Mouse (Mus musculus) layer of hippocampus, adult 18-20 months (tissue): Measurements from ENCODE around the gene Ly6g6f. TPM values are rescaled to one million over a fixed set of nuclear protein-coding genes. Genes with fewer than 3 reads are reported as not detected.
"Not testable (repeated sequence)": the region's sequence is repeated elsewhere in the genome, so short reads cannot be mapped to it uniquely, and the experiment has no call there.

Experiments
- DNase-seq, 2 experiments: peaks; one replicate each; pipeline ENCODE4 v3.0.0; 2022; ENCODE audit warnings: low spot score in 2 of 2
- total RNA-seq, 2 experiments: library from RNA; stranded (reverse); gene quantifications; 2 replicates each; pipeline ENCODE4 v1.2.3; 2021

The Ly6g6f gene
- total RNA-seq, 2 experiments from 2014 or later, result 0.57 to 0.58 TPM

GRCm38 (mm10) chr17:35055691-35056495, 29.5 kb downstream of the Ly6g6f start:
- DNase-seq, result no peak

GRCm38 (mm10) chr17:35052271-35052798, 33.1 kb downstream of the Ly6g6f start:
- DNase-seq, result no peak

GRCm38 (mm10) chr17:35051156-35052086, 34.0 kb downstream of the Ly6g6f start:
- no peak for DNase-seq

- DNase-seq, result no peak
Measured at GRCm38 (mm10) chr17:35050126-35050750, 35.2 kb downstream of the Ly6g6f start.

GRCm38 (mm10) chr17:35049561-35050016, 35.8 kb downstream of the Ly6g6f start, which contains the start of gene Clic1:
TSS of gene Clic1 (plus strand) at chr17:35049966.
- no peak for DNase-seq

GRCm38 (mm10) chr17:35048932-35049440, 36.4 kb downstream of the Ly6g6f start:
- DNase-seq, result no peak

- DNase-seq, result no peak
Measured at GRCm38 (mm10) chr17:35048149-35048931, 37.1 kb downstream of the Ly6g6f start.

- DNase-seq, result no peak
Measured at GRCm38 (mm10) chr17:35047688-35048087, 37.7 kb downstream of the Ly6g6f start.

GRCm38 (mm10) chr17:35046681-35047455, 38.5 kb downstream of the Ly6g6f start, which contains the start of gene Msh5:
TSS of gene Msh5 (minus strand) at chr17:35046745.
- DNase-seq, result peak; percentile 83 to 93

GRCm38 (mm10) chr17:35045807-35046680, 39.4 kb downstream of the Ly6g6f start:
- no peak for DNase-seq

GRCm38 (mm10) chr17:35044904-35045806, 40.3 kb downstream of the Ly6g6f start:
- no peak for DNase-seq

GRCm38 (mm10) chr17:35043794-35044193, 41.6 kb downstream of the Ly6g6f start:
- DNase-seq, result no peak

GRCm38 (mm10) chr17:35039121-35039873, 46.1 kb downstream of the Ly6g6f start:
- DNase-seq, result peak; percentile 67 to 75

- DNase-seq, result no peak
Measured at GRCm38 (mm10) chr17:35034896-35035295, 50.5 kb downstream of the Ly6g6f start.

- not testable (repeated sequence) for DNase-seq
Measured at GRCm38 (mm10) chr17:35033703-35034102, 51.7 kb downstream of the Ly6g6f start.

GRCm38 (mm10) chr17:35032323-35032870, 53.0 kb downstream of the Ly6g6f start:
- no peak for DNase-seq
